In genomic region chr7:141355626-141356326, GRCm38 (mm10) we compare ENCODE assay signal across 10 mouse cellular contexts. TPM values are rescaled to one million over a fixed set of nuclear protein-coding genes. Genes with fewer than 3 reads are reported as not detected.
DNase-seq lines count a peak whose midpoint lies in the region; ATAC-seq and TF ChIP-seq lines count a peak whose summit lies in the region.
"Had no signal": no experiment of that assay in that cellular context is flagged by ENCODE, and none has a peak within 500 bp of the region (broad histone marks: within the 10 kb centered on the region; RNA-seq: fewer than 3 reads in every experiment).

No protein-coding gene starts in this region.

- 36% methylated on average over 12 of the region's 12 CpGs for WGBS in cerebellum, adult 2 months
- 83% methylated on average over 12 of the region's 12 CpGs for WGBS in liver, adult 2 months
- WGBS in liver, postnatal 0 days (ENCODE audit: insufficient replicate concordance), result 74% methylated on average over 12 of the region's 12 CpGs

- no peaks in the 10 kb centered on the region for H3K9me3 ChIP-seq in liver, postnatal 0 days (ENCODE audit: low read length)
- H3K9me3 ChIP-seq: megakaryocyte, embryonic 14.5 days had no signal

- H3K9ac ChIP-seq in liver, adult 2 months (ENCODE audit: low read depth, low read length), result no peak overlapping the region
- no peak overlapping the region for H3K9ac ChIP-seq in liver, postnatal 0 days (replicated peaks)

- TF ChIP-seq EP300 in liver, postnatal 0 days (IDR thresholded peaks at IDR 0.05; ENCODE audit: low read depth), result no peak

- H3K4me3 ChIP-seq in cerebellum, adult 2 months (replicated peaks; ENCODE audit: insufficient read depth, low read depth, low read length), result no peak overlapping the region
- no peak overlapping the region for H3K4me3 ChIP-seq in liver, adult 2 months (ENCODE audit: insufficient read depth, low read depth, low read length)
- no peak overlapping the region for H3K4me3 ChIP-seq in liver, postnatal 0 days (ENCODE audit: low read depth, low read length)
- H3K4me3 ChIP-seq: megakaryocyte, embryonic 14.5 days had no signal

- DNase-seq in cerebellum, adult 2 months, result peak in 1 of 2 experiments; percentile 46
- no peak for DNase-seq in cerebellum, adult 9-10 months
- DNase-seq in liver, adult 2 months (ENCODE audit: extremely low read depth, low read depth, low spot score), result no peak
- DNase-seq in liver, result no peak
- peak; percentile 35 for DNase-seq in brain, embryonic 14.5 days (ENCODE audit: low read depth)
- DNase-seq in liver, postnatal 0 days, result no peak
- no peak for DNase-seq in gastrocnemius, adult 18-20 months (ENCODE audit: low spot score)
- DNase-seq: heart, postnatal 14 days had no signal

- H3K36me3 ChIP-seq in liver, adult 2 months (ENCODE audit: control insufficient read depth, insufficient read depth, low read length), result peaks cover 4% of the 10 kb centered on the region; the same call in 1 of the 2 replicates
- peaks cover 11% of the 10 kb centered on the region; the same call in 1 of the 2 replicates for H3K36me3 ChIP-seq in liver, postnatal 0 days (replicated peaks; ENCODE audit: insufficient read depth, low read length)

- ATAC-seq in liver, postnatal 0 days, result no peak
- no peak for ATAC-seq in inflammation-experienced regulatory T-cells, adult 6 months

- H3K79me2 ChIP-seq in liver, adult 2 months (ENCODE audit: control insufficient read depth, insufficient read depth, low read length), result no peaks in the 10 kb centered on the region

- TF ChIP-seq POLR2A in cerebellum, adult 2 months (IDR thresholded peaks at IDR 0.05; ENCODE audit: borderline replicate concordance, insufficient read depth, low read length), result no peak
- no peak for TF ChIP-seq POLR2A in liver, adult 2 months (IDR thresholded peaks at IDR 0.05; ENCODE audit: extremely low read depth, insufficient read depth, low read length)
- no peak for TF ChIP-seq POLR2A in brain, embryonic 14.5 days (IDR thresholded peaks at IDR 0.05; ENCODE audit: borderline replicate concordance, extremely low read depth, insufficient read depth, insufficient read length, poor library complexity, severe bottlenecking)

- H3K4me2 ChIP-seq in liver, postnatal 0 days (ENCODE audit: low read depth, low read length), result no peak overlapping the region

- H3K27ac ChIP-seq in cerebellum, adult 2 months (ENCODE audit: insufficient read depth, low read length), result no peak overlapping the region
- H3K27ac ChIP-seq in liver, adult 2 months (replicated peaks; ENCODE audit: insufficient read depth, low read depth, low read length), result no peak overlapping the region
- H3K27ac ChIP-seq in liver, postnatal 0 days (ENCODE audit: low read depth), result no peak overlapping the region

- no peaks in the 10 kb centered on the region for H3K27me3 ChIP-seq in cerebellum, adult 2 months (ENCODE audit: control insufficient read depth, insufficient read depth, low read length)
- H3K27me3 ChIP-seq in liver, adult 2 months (ENCODE audit: control insufficient read depth, insufficient read depth, low read length), result no peaks in the 10 kb centered on the region
- H3K27me3 ChIP-seq in liver, postnatal 0 days (ENCODE audit: insufficient read depth, low read length), result no peaks in the 10 kb centered on the region

- H3K4me1 ChIP-seq in cerebellum, adult 2 months (ENCODE audit: control insufficient read depth, insufficient read depth, low read length), result peaks cover 19% of the 10 kb centered on the region
- peaks cover 3% of the 10 kb centered on the region for H3K4me1 ChIP-seq in liver, adult 2 months (ENCODE audit: control insufficient read depth, insufficient read depth, low read length)
- H3K4me1 ChIP-seq in liver, postnatal 0 days (ENCODE audit: insufficient read depth), result no peaks in the 10 kb centered on the region

- TF ChIP-seq CTCF in cerebellum, adult 2 months (IDR thresholded peaks at IDR 0.05; ENCODE audit: borderline replicate concordance, insufficient read depth, low read depth, low read length), result peak; percentile 33; the same call in 1 of the 2 replicates
- TF ChIP-seq CTCF in liver, adult 2 months (IDR thresholded peaks at IDR 0.05; ENCODE audit: low read depth, low read length), result peak; percentile 26; the same call in 1 of the 2 replicates
- peak; percentile 30; the same call in 1 of the 2 replicates for TF ChIP-seq CTCF in brain, embryonic 14.5 days (IDR thresholded peaks at IDR 0.05; ENCODE audit: borderline replicate concordance, extremely low read depth, insufficient read depth, insufficient read length)
- TF ChIP-seq CTCF in liver, postnatal 0 days (IDR thresholded peaks at IDR 0.05; ENCODE audit: low read depth), result peak; percentile 51

RNA-seq across cellular contexts. Expression of gene Eps8l2, which starts 17.1 kb away (rescaled TPM):
- 77.3 and 90.4 TPM in 2 replicates for polyA plus RNA-seq in cerebellum, adult 2 months (2012; rRNA removed)
- 17.4 and 38.5 TPM in 2 replicates for total RNA-seq in liver, adult 2 months (2014; rRNA removed)
- 80.9 and 117 TPM in 2 replicates for polyA plus RNA-seq in liver, adult 2 months (2012; rRNA removed)
- 1.5 and 1.6 TPM in 2 replicates for polyA plus RNA-seq in brain, embryonic 14.5 days (2012; rRNA removed)
- polyA plus RNA-seq in liver, postnatal 0 days (2015; fragmentation: Nextera tagmentation; extraction: Ambion mirVana), result 22.2 and 25.4 TPM in 2 replicates
- 1 to 10 TPM; 1.1 to 2.3 TPM for total RNA-seq in gastrocnemius, adult 18-20 months (2021)
- not detected for polyA plus RNA-seq in inflammation-experienced regulatory T-cells, adult 6 months (2017; shearing (Covaris generic))

RNA-seq across cellular contexts. Expression of gene Tmem80, which starts 28.2 kb away (rescaled TPM):
- polyA plus RNA-seq in cerebellum, adult 2 months (2012; rRNA removed), result 66.7 and 68.3 TPM in 2 replicates
- total RNA-seq in liver, adult 2 months (2014; rRNA removed), result 8.9 and 10.3 TPM in 2 replicates
- polyA plus RNA-seq in liver, adult 2 months (2012; rRNA removed), result 14.3 and 20.9 TPM in 2 replicates
- 62.2 and 84.7 TPM in 2 replicates for polyA plus RNA-seq in brain, embryonic 14.5 days (2012; rRNA removed)
- polyA plus RNA-seq in liver, postnatal 0 days (2015; fragmentation: Nextera tagmentation; extraction: Ambion mirVana), result 9.2 and 11.9 TPM in 2 replicates
- total RNA-seq in gastrocnemius, adult 18-20 months (2021), result 10 to 100 TPM; 13.7 to 13.9 TPM
- 10 to 100 TPM; 27.1 to 41.1 (median 39.1) TPM for polyA plus RNA-seq in inflammation-experienced regulatory T-cells, adult 6 months (2017; shearing (Covaris generic))

RNA-seq across cellular contexts. Expression of gene Deaf1, which starts 28.3 kb away (rescaled TPM):
- polyA plus RNA-seq in cerebellum, adult 2 months (2012; rRNA removed), result 47.5 and 49.3 TPM in 2 replicates
- total RNA-seq in liver, adult 2 months (2014; rRNA removed), result 3.1 and 5.8 TPM in 2 replicates
- polyA plus RNA-seq in liver, adult 2 months (2012; rRNA removed), result 6.9 and 7.8 TPM in 2 replicates
- 43.3 and 82.1 TPM in 2 replicates for polyA plus RNA-seq in brain, embryonic 14.5 days (2012; rRNA removed)
- 10.7 and 11.9 TPM in 2 replicates for polyA plus RNA-seq in liver, postnatal 0 days (2015; fragmentation: Nextera tagmentation; extraction: Ambion mirVana)
- 10 to 100 TPM in 1 of 2 experiments, 1 to 10 TPM in 1; 8.9 to 13.2 TPM for total RNA-seq in gastrocnemius, adult 18-20 months (2021)
- 10 to 100 TPM; 17.6 to 37.9 (median 34.6) TPM for polyA plus RNA-seq in inflammation-experienced regulatory T-cells, adult 6 months (2017; shearing (Covaris generic))

RNA-seq across cellular contexts. Expression of gene Taldo1, which starts 36.2 kb away (rescaled TPM):
- 222 and 232 TPM in 2 replicates for polyA plus RNA-seq in cerebellum, adult 2 months (2012; rRNA removed)
- 160 and 195 TPM in 2 replicates for total RNA-seq in liver, adult 2 months (2014; rRNA removed)
- polyA plus RNA-seq in liver, adult 2 months (2012; rRNA removed), result 125 and 166 TPM in 2 replicates
- 224 and 284 TPM in 2 replicates for polyA plus RNA-seq in brain, embryonic 14.5 days (2012; rRNA removed)
- polyA plus RNA-seq in liver, postnatal 0 days (2015; fragmentation: Nextera tagmentation; extraction: Ambion mirVana), result 246 and 265 TPM in 2 replicates
- total RNA-seq in gastrocnemius, adult 18-20 months (2021), result 10 to 100 TPM; 84.5 to 85.6 TPM
- polyA plus RNA-seq in inflammation-experienced regulatory T-cells, adult 6 months (2017; shearing (Covaris generic)), result 100 to 1,000 TPM; 271 to 329 (median 303) TPM

RNA-seq across cellular contexts. Expression of gene Gatd1, which starts 58.2 kb away (rescaled TPM):
- 48.1 and 49.2 TPM in 2 replicates for polyA plus RNA-seq in cerebellum, adult 2 months (2012; rRNA removed)
- total RNA-seq in liver, adult 2 months (2014; rRNA removed), result 15.1 and 23.5 TPM in 2 replicates
- polyA plus RNA-seq in liver, adult 2 months (2012; rRNA removed), result 34.9 and 36.2 TPM in 2 replicates
- 70.9 and 84.3 TPM in 2 replicates for polyA plus RNA-seq in brain, embryonic 14.5 days (2012; rRNA removed)
- polyA plus RNA-seq in liver, postnatal 0 days (2015; fragmentation: Nextera tagmentation; extraction: Ambion mirVana), result 17.4 and 18.2 TPM in 2 replicates
- 1 to 10 TPM; 6.6 to 7.5 TPM for total RNA-seq in gastrocnemius, adult 18-20 months (2021)
- polyA plus RNA-seq in inflammation-experienced regulatory T-cells, adult 6 months (2017; shearing (Covaris generic)), result 100 to 1,000 TPM in 1 of 3 experiments, 10 to 100 TPM in 2; 70.1 to 108 (median 91.4) TPM
